Mouse (Mus musculus): ENCODE measurements around the gene Dop1b. TPM values are rescaled to one million over a fixed set of nuclear protein-coding genes. Genes with fewer than 3 reads are reported as not detected.

Dop1b gene
- polyA plus RNA-seq, 1 experiment from 2014 or later: 43.7 TPM

GRCm38 (mm10) chr16:93742903-93743302, 31.2 kb downstream of the Dop1b start:
- ATAC-seq (ENCODE audit: low read depth): no peak
- no peak overlapping the region for H3K4me2 ChIP-seq (ENCODE audit: low read depth, low read length)
- peaks cover 11% of the 10 kb centered on the region; the same call in 1 of the 2 replicates for H3K36me3 ChIP-seq (ENCODE audit: control insufficient read depth, insufficient read depth, low read length)
- H3K4me3 ChIP-seq (ENCODE audit: low read depth, low read length): no peak overlapping the region
- H3K9me3 ChIP-seq (ENCODE audit: control insufficient read depth, low read length): no peaks in the 10 kb centered on the region
- H3K27ac ChIP-seq (ENCODE audit: low read depth, low read length): no peak overlapping the region
- H3K4me1 ChIP-seq (ENCODE audit: control insufficient read depth, insufficient read depth, low read length): no peaks in the 10 kb centered on the region
- H3K27me3 ChIP-seq (ENCODE audit: control insufficient read depth, insufficient read depth, low read length): no peaks in the 10 kb centered on the region
- WGBS: 76% methylated on average over 1 of the region's 1 CpGs
- H3K9ac ChIP-seq (replicated peaks; ENCODE audit: low read depth, low read length): no peak overlapping the region

GRCm38 (mm10) chr16:93744049-93744490, 32.4 kb downstream of the Dop1b start:
- no peaks in the 10 kb centered on the region for H3K4me1 ChIP-seq (ENCODE audit: control insufficient read depth, insufficient read depth, low read length)
- no peak for ATAC-seq (ENCODE audit: low read depth)
- no peak overlapping the region for H3K27ac ChIP-seq (ENCODE audit: low read depth, low read length)
- no peaks in the 10 kb centered on the region for H3K9me3 ChIP-seq (ENCODE audit: control insufficient read depth, low read length)
- H3K36me3 ChIP-seq (ENCODE audit: control insufficient read depth, insufficient read depth, low read length): peaks cover 17% of the 10 kb centered on the region; the same call in 1 of the 2 replicates
- no peak overlapping the region for H3K4me2 ChIP-seq (ENCODE audit: low read depth, low read length)
- H3K9ac ChIP-seq (replicated peaks; ENCODE audit: low read depth, low read length): no peak overlapping the region
- WGBS: 84% methylated on average over 5 of the region's 5 CpGs
- H3K27me3 ChIP-seq (ENCODE audit: control insufficient read depth, insufficient read depth, low read length): no peaks in the 10 kb centered on the region
- H3K4me3 ChIP-seq (ENCODE audit: low read depth, low read length): no peak overlapping the region

GRCm38 (mm10) chr16:93744804-93745340, 33.2 kb downstream of the Dop1b start:
- no peak overlapping the region for H3K4me3 ChIP-seq (ENCODE audit: low read depth, low read length)
- no peak overlapping the region for H3K9ac ChIP-seq (replicated peaks; ENCODE audit: low read depth, low read length)
- no peaks in the 10 kb centered on the region for H3K27me3 ChIP-seq (ENCODE audit: control insufficient read depth, insufficient read depth, low read length)
- H3K4me1 ChIP-seq (ENCODE audit: control insufficient read depth, insufficient read depth, low read length): no peaks in the 10 kb centered on the region
- ATAC-seq (ENCODE audit: low read depth): no peak
- H3K36me3 ChIP-seq (ENCODE audit: control insufficient read depth, insufficient read depth, low read length): peaks cover 13% of the 10 kb centered on the region; the same call in 1 of the 2 replicates
- no peaks in the 10 kb centered on the region for H3K9me3 ChIP-seq (ENCODE audit: control insufficient read depth, low read length)
- H3K4me2 ChIP-seq (ENCODE audit: low read depth, low read length): no peak overlapping the region
- WGBS: 85% methylated on average over 10 of the region's 10 CpGs
- H3K27ac ChIP-seq (ENCODE audit: low read depth, low read length): no peak overlapping the region

- 84% methylated on average over 8 of the region's 8 CpGs for WGBS
Measured at GRCm38 (mm10) chr16:93746397-93746796, 34.7 kb downstream of the Dop1b start.

GRCm38 (mm10) chr16:93746957-93747356, 35.3 kb downstream of the Dop1b start:
- peaks cover 13% of the 10 kb centered on the region; the same call in 1 of the 2 replicates for H3K36me3 ChIP-seq (ENCODE audit: control insufficient read depth, insufficient read depth, low read length)
- no peak overlapping the region for H3K27ac ChIP-seq (ENCODE audit: low read depth, low read length)
- no peak overlapping the region for H3K4me3 ChIP-seq (ENCODE audit: low read depth, low read length)
- no peaks in the 10 kb centered on the region for H3K4me1 ChIP-seq (ENCODE audit: control insufficient read depth, insufficient read depth, low read length)
- no peak overlapping the region for H3K4me2 ChIP-seq (ENCODE audit: low read depth, low read length)
- no peak overlapping the region for H3K9ac ChIP-seq (replicated peaks; ENCODE audit: low read depth, low read length)
- WGBS: 95% methylated on average over 4 of the region's 4 CpGs
- no peaks in the 10 kb centered on the region for H3K9me3 ChIP-seq (ENCODE audit: control insufficient read depth, low read length)
- ATAC-seq (ENCODE audit: low read depth): no peak
- no peaks in the 10 kb centered on the region for H3K27me3 ChIP-seq (ENCODE audit: control insufficient read depth, insufficient read depth, low read length)

More at GRCm38 (mm10) chr16:93746397-93746796, 34.7 kb downstream of the Dop1b start:
- H3K36me3 ChIP-seq (ENCODE audit: control insufficient read depth, insufficient read depth, low read length): peaks cover 13% of the 10 kb centered on the region; the same call in 1 of the 2 replicates
- ATAC-seq (ENCODE audit: low read depth): no peak
- H3K4me2 ChIP-seq (ENCODE audit: low read depth, low read length): no peak overlapping the region
- no peaks in the 10 kb centered on the region for H3K27me3 ChIP-seq (ENCODE audit: control insufficient read depth, insufficient read depth, low read length)
- no peak overlapping the region for H3K4me3 ChIP-seq (ENCODE audit: low read depth, low read length)
- H3K4me1 ChIP-seq (ENCODE audit: control insufficient read depth, insufficient read depth, low read length): no peaks in the 10 kb centered on the region
- no peak overlapping the region for H3K27ac ChIP-seq (ENCODE audit: low read depth, low read length)
- no peak overlapping the region for H3K9ac ChIP-seq (replicated peaks; ENCODE audit: low read depth, low read length)
- no peaks in the 10 kb centered on the region for H3K9me3 ChIP-seq (ENCODE audit: control insufficient read depth, low read length)

GRCm38 (mm10) chr16:93747421-93747820, 35.7 kb downstream of the Dop1b start:
- Histone ChIP-seq H3K27ac (ENCODE audit: low read depth, low read length) (no peak overlapping the region), H3K9me3 (ENCODE audit: control insufficient read depth, low read length) (no peaks in the 10 kb centered on the region), H3K27me3 (ENCODE audit: control insufficient read depth, insufficient read depth, low read length) (no peaks in the 10 kb centered on the region), H3K4me3 (ENCODE audit: low read depth, low read length) (no peak overlapping the region), H3K4me2 (ENCODE audit: low read depth, low read length) (no peak overlapping the region), H3K36me3 (ENCODE audit: control insufficient read depth, insufficient read depth, low read length) (peaks cover 13% of the 10 kb centered on the region; the same call in 1 of the 2 replicates), H3K9ac (replicated peaks; ENCODE audit: low read depth, low read length) (no peak overlapping the region), H3K4me1 (ENCODE audit: control insufficient read depth, insufficient read depth, low read length) (no peaks in the 10 kb centered on the region)
- 76% methylated on average over 6 of the region's 6 CpGs for WGBS
- ATAC-seq (ENCODE audit: low read depth): no peak

- H3K4me3 ChIP-seq (ENCODE audit: low read depth, low read length): no peak overlapping the region
- no peak for ATAC-seq (ENCODE audit: low read depth)
- no peaks in the 10 kb centered on the region for H3K9me3 ChIP-seq (ENCODE audit: control insufficient read depth, low read length)
- H3K9ac ChIP-seq (replicated peaks; ENCODE audit: low read depth, low read length): no peak overlapping the region
- H3K27ac ChIP-seq (ENCODE audit: low read depth, low read length): no peak overlapping the region
- H3K4me1 ChIP-seq (ENCODE audit: control insufficient read depth, insufficient read depth, low read length): no peaks in the 10 kb centered on the region
- H3K27me3 ChIP-seq (ENCODE audit: control insufficient read depth, insufficient read depth, low read length): no peaks in the 10 kb centered on the region
- no peak overlapping the region for H3K4me2 ChIP-seq (ENCODE audit: low read depth, low read length)
- H3K36me3 ChIP-seq (ENCODE audit: control insufficient read depth, insufficient read depth, low read length): peaks cover 23% of the 10 kb centered on the region
- 76% methylated on average over 15 of the region's 15 CpGs for WGBS
Measured at GRCm38 (mm10) chr16:93749147-93749910, 37.6 kb downstream of the Dop1b start.

GRCm38 (mm10) chr16:93750464-93750863, 38.8 kb downstream of the Dop1b start:
- Histone ChIP-seq H3K9ac (replicated peaks; ENCODE audit: low read depth, low read length) (no peak overlapping the region), H3K4me2 (ENCODE audit: low read depth, low read length) (no peak overlapping the region), H3K9me3 (ENCODE audit: control insufficient read depth, low read length) (no peaks in the 10 kb centered on the region), H3K27ac (ENCODE audit: low read depth, low read length) (no peak overlapping the region), H3K4me1 (ENCODE audit: control insufficient read depth, insufficient read depth, low read length) (no peaks in the 10 kb centered on the region), H3K4me3 (ENCODE audit: low read depth, low read length) (no peak overlapping the region), H3K27me3 (ENCODE audit: control insufficient read depth, insufficient read depth, low read length) (no peaks in the 10 kb centered on the region), H3K36me3 (ENCODE audit: control insufficient read depth, insufficient read depth, low read length) (peaks cover 35% of the 10 kb centered on the region)
- WGBS: 83% methylated on average over 6 of the region's 6 CpGs
- ATAC-seq (ENCODE audit: low read depth): no peak

- 54% methylated on average over 5 of the region's 5 CpGs for WGBS
- no peak for ATAC-seq (ENCODE audit: low read depth)
- H3K4me3 ChIP-seq (ENCODE audit: low read depth, low read length): no peak overlapping the region
- no peak overlapping the region for H3K27ac ChIP-seq (ENCODE audit: low read depth, low read length)
- H3K4me2 ChIP-seq (ENCODE audit: low read depth, low read length): no peak overlapping the region
- no peaks in the 10 kb centered on the region for H3K4me1 ChIP-seq (ENCODE audit: control insufficient read depth, insufficient read depth, low read length)
- no peak overlapping the region for H3K9ac ChIP-seq (replicated peaks; ENCODE audit: low read depth, low read length)
- no peaks in the 10 kb centered on the region for H3K27me3 ChIP-seq (ENCODE audit: control insufficient read depth, insufficient read depth, low read length)
- no peaks in the 10 kb centered on the region for H3K9me3 ChIP-seq (ENCODE audit: control insufficient read depth, low read length)
- peaks cover 47% of the 10 kb centered on the region for H3K36me3 ChIP-seq (ENCODE audit: control insufficient read depth, insufficient read depth, low read length)
Measured at GRCm38 (mm10) chr16:93751816-93752215, 40.1 kb downstream of the Dop1b start.

Measured in neural tube, embryonic 14.5 days (tissue).